Mouse (Mus musculus) ES-Bruce4 (cell line): ENCODE measurements at regions not wholly inside any gene's neighbourhood (a gene's known extent, or its start where the extent isn't known, plus 50 kb on each side); places are given as distances from the start of the nearest gene placed in this dataset.

Experiments used
- H3K27ac ChIP-seq: 2 replicates; pipeline ENCODE4 v1.5.1; 2012; ENCODE audit warnings: low read length, inconsistent platforms; ENCODE audit not compliant: insufficient read depth
- H3K27me3 ChIP-seq: 2 replicates; pipeline ENCODE4 v1.6.1; 2012; ENCODE audit warnings: mild to moderate bottlenecking, low read length, inconsistent platforms; ENCODE audit not compliant: control insufficient read depth, poor library complexity, insufficient read depth, severe bottlenecking
- H3K36me3 ChIP-seq: 2 replicates; pipeline ENCODE4 v1.6.1; 2012; ENCODE audit warnings: inconsistent platforms, mild to moderate bottlenecking, low read length, moderate library complexity; ENCODE audit not compliant: control insufficient read depth, poor library complexity, insufficient read depth, severe bottlenecking
- H3K4me1 ChIP-seq: one replicate; pipeline ENCODE4 v1.8.1; 2011; ENCODE audit warnings: low read length; ENCODE audit not compliant: control insufficient read depth, insufficient read depth
- H3K4me3 ChIP-seq: 2 replicates; pipeline ENCODE4 v1.5.1; 2011; ENCODE audit warnings: low read depth, mild to moderate bottlenecking, low read length
- H3K9ac ChIP-seq: 2 replicates; pipeline ENCODE4 v1.6.1; 2012; ENCODE audit warnings: low read depth, mild to moderate bottlenecking, inconsistent platforms; ENCODE audit not compliant: poor library complexity, severe bottlenecking
- H3K9me3 ChIP-seq: replicated peaks from 2 replicates; pipeline ENCODE4 v1.6.1; 2012; ENCODE audit warnings: mild to moderate bottlenecking, low read length, inconsistent platforms; ENCODE audit not compliant: control insufficient read depth, poor library complexity, insufficient read depth, severe bottlenecking
- CTCF ChIP-seq: IDR thresholded peaks from one replicate; pipeline ENCODE4 v1.8.1; 2011; ENCODE audit warnings: low read depth, low read length
- EP300 ChIP-seq: IDR thresholded peaks from 2 replicates; pipeline ENCODE4 v1.6.1; 2011; ENCODE audit warnings: low read depth, low read length; ENCODE audit not compliant: insufficient read depth
- POLR2A ChIP-seq: IDR thresholded peaks from one replicate; pipeline ENCODE4 v1.8.1; 2011; ENCODE audit warnings: low read length; ENCODE audit not compliant: insufficient read depth

- no peaks in the 10 kb centered on the region for H3K4me1 ChIP-seq
- H3K36me3 ChIP-seq = no peaks in the 10 kb centered on the region
- H3K27ac ChIP-seq = no peak overlapping the region
- H3K4me3 ChIP-seq = no peak overlapping the region
- TF ChIP-seq EP300 = no peak
- TF ChIP-seq CTCF = no peak
- TF ChIP-seq POLR2A = no peak
- no peaks in the 10 kb centered on the region for H3K27me3 ChIP-seq
- no peaks in the 10 kb centered on the region for H3K9me3 ChIP-seq
- H3K9ac ChIP-seq = no peak overlapping the region
Observed at GRCm38 (mm10) chr7:111138038-111138437, 55.2 kb upstream of the Eif4g2 start.

GRCm38 (mm10) chr7:111136066-111136639 is 53.3 kb upstream of the Eif4g2 start:
- H3K4me3 ChIP-seq = no peak overlapping the region
- no peaks in the 10 kb centered on the region for H3K36me3 ChIP-seq
- no peak overlapping the region for H3K27ac ChIP-seq
- no peaks in the 10 kb centered on the region for H3K27me3 ChIP-seq
- H3K9ac ChIP-seq = no peak overlapping the region
- H3K4me1 ChIP-seq = no peaks in the 10 kb centered on the region
- TF ChIP-seq EP300 (no peak), POLR2A (no peak), CTCF (no peak)
- H3K9me3 ChIP-seq = no peaks in the 10 kb centered on the region

DNA sequence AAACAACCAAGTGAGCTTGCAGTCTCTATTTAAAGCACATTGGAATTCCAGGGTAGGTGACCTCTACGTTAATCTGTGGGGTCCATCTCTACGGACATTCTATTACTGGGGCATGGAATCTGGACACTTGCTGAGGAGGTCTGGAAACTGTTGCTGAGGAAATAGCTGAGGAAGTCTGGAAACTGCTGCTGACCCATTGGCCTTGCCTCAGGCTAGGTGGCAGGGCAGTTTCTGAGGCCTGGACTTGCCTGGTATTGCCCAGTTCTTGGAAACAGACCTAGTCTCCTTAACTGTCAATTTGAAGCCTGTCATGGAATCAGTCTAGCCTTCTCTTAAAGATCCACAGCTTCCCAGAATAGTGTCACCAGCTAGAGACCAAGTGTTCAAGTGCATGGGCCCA is 51.7 kb upstream of the Eif4g2 start:
- TF ChIP-seq POLR2A (no peak), EP300 (no peak), CTCF (no peak)
- no peak overlapping the region for H3K9ac ChIP-seq
- H3K36me3 ChIP-seq = no peaks in the 10 kb centered on the region
- H3K9me3 ChIP-seq = no peaks in the 10 kb centered on the region
- H3K4me3 ChIP-seq = no peak overlapping the region
- H3K4me1 ChIP-seq = no peaks in the 10 kb centered on the region
- no peaks in the 10 kb centered on the region for H3K27me3 ChIP-seq
- H3K27ac ChIP-seq = no peak overlapping the region
